Mouse (Mus musculus) midbrain, embryonic 16.5 days (tissue): ENCODE data around the gene Ccdc103. TPM values are rescaled to one million over a fixed set of nuclear protein-coding genes. Genes with fewer than 3 reads are reported as not detected.

ENCODE experiments used
- ATAC-seq: fragments of 200-750 bp; cut with Nextera tagmentation; 2 replicates; pipeline ENCODE4 v1.8.0; 2017; ENCODE audit warnings: moderate TSS enrichment
- H3K27ac ChIP-seq: fragments of 300-500 bp; sonication (generic); 2 replicates; pipeline ENCODE4 v1.5.1; 2014; ENCODE audit warnings: mild to moderate bottlenecking, low read length, mixed read lengths
- H3K27me3 ChIP-seq: fragments of 300-500 bp; sonication (generic); 2 replicates; pipeline ENCODE4 v1.6.1; 2014; ENCODE audit warnings: low read depth, low read length, mixed read lengths; ENCODE audit not compliant: control insufficient read depth, insufficient read depth
- H3K36me3 ChIP-seq: fragments of 300-500 bp; sonication (generic); 2 replicates; pipeline ENCODE4 v1.6.1; 2014; ENCODE audit warnings: mild to moderate bottlenecking, low read length, moderate library complexity, mixed read lengths; ENCODE audit not compliant: control insufficient read depth, insufficient read depth
- H3K4me1 ChIP-seq: fragments of 300-500 bp; sonication (generic); 2 replicates; pipeline ENCODE4 v1.6.1; 2014; ENCODE audit warnings: mild to moderate bottlenecking, low read length, mixed read lengths; ENCODE audit not compliant: control insufficient read depth, insufficient read depth
- H3K4me2 ChIP-seq: fragments of 300-500 bp; sonication (generic); 2 replicates; pipeline ENCODE4 v1.6.1; 2014; ENCODE audit warnings: mild to moderate bottlenecking, low read length, mixed read lengths
- H3K4me3 ChIP-seq: fragments of 300-500 bp; sonication (generic); 2 replicates; pipeline ENCODE4 v1.5.1; 2014; ENCODE audit warnings: low read depth, mild to moderate bottlenecking, low read length, moderate library complexity, mixed read lengths
- H3K9ac ChIP-seq: fragments of 300-500 bp; sonication (generic); 2 replicates; pipeline ENCODE4 v1.6.1; 2014; ENCODE audit warnings: low read depth, low read length, mixed read lengths
- H3K9me3 ChIP-seq: fragments of 300-500 bp; sonication (generic); replicated peaks from 2 replicates; pipeline ENCODE4 v1.6.1; 2014; ENCODE audit warnings: mild to moderate bottlenecking, low read length, mixed read lengths; ENCODE audit not compliant: control insufficient read depth, poor library complexity, severe bottlenecking
- WGBS: fragments of 180-500 bp; shearing (Covaris S2); extraction: QIAGEN DNeasy Blood & Tissue Kit; methylation state at CpG from one replicate; pipeline ENCODE4 v1.1.7; 2014; 5-methylcytosine and 5-hydroxymethylcytosine counted together
- polyA plus RNA-seq: library from polyadenylated mRNA; unstranded; fragments of >200 nt; fragmentation: Nextera tagmentation; extraction: Ambion mirVana; gene quantifications from 2 replicates; pipeline ENCODE4 v1.2.1, GENCODE M21; 2015

Ccdc103 gene
- polyA plus RNA-seq, 1 experiment from 2014 or later: 2.3 TPM

DNA sequence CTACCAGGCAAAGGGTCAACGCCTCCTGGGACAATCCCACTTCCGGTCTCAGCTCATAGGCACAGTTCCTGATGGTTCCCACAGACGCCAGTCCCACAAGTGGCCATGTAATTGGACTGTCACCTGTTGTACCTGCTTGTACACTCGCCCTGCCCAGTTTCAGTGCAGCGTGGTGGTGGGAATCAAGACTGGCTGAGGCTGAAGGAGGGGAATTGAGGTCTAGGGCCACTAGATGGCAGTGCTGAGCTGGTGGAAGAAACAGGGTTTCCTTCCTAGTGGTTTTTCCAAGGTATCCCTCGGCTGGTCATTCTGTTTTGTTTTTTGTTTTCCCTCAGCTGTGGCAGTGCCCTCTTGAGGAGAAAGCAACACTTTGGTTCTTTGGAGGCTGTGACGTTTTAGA is 19.8 kb downstream of the Ccdc103 start, which contains the start of gene Gfap:
Gene Gfap, minus strand, starts transcription at position 150 of the 400 bp plus-strand sequence.
- no peaks in the 10 kb centered on the region for H3K9me3 ChIP-seq
- H3K4me2 ChIP-seq: no peak within 1 kb of the TSS
- H3K27me3 ChIP-seq: no peaks in the 10 kb centered on the region; the same call in 1 of the 2 replicates
- peaks cover 4% of the 10 kb centered on the region; the same call in 1 of the 2 replicates for H3K4me1 ChIP-seq
- H3K36me3 ChIP-seq: no peaks in the 10 kb centered on the region
- H3K9ac ChIP-seq: no peak within 1 kb of the TSS
- no peak within 1 kb of the TSS for H3K27ac ChIP-seq
- H3K4me3 ChIP-seq: no peak within 1 kb of the TSS
- ATAC-seq: no peak; the same call in 1 of the 2 replicates
- WGBS: 13% methylated on average over 7 of the region's 7 CpGs

GRCm38 (mm10) chr11:102901199-102901598 is 20.2 kb downstream of the Ccdc103 start:
- 62% methylated on average over 4 of the region's 4 CpGs for WGBS
- H3K27me3 ChIP-seq: no peaks in the 10 kb centered on the region; the same call in 1 of the 2 replicates
- no peaks in the 10 kb centered on the region for H3K9me3 ChIP-seq
- H3K4me1 ChIP-seq: peaks cover 4% of the 10 kb centered on the region; the same call in 1 of the 2 replicates
- no peak overlapping the region for H3K4me3 ChIP-seq
- H3K36me3 ChIP-seq: no peaks in the 10 kb centered on the region
- H3K9ac ChIP-seq: no peak overlapping the region
- no peak for ATAC-seq
- H3K4me2 ChIP-seq: no peak overlapping the region
- H3K27ac ChIP-seq: no peak overlapping the region

GRCm38 (mm10) chr11:102902107-102902506 is 21.1 kb downstream of the Ccdc103 start:
- H3K36me3 ChIP-seq: no peaks in the 10 kb centered on the region
- no peak overlapping the region for H3K9ac ChIP-seq
- 75% methylated on average over 5 of the region's 5 CpGs for WGBS
- H3K27ac ChIP-seq: no peak overlapping the region
- ATAC-seq: no peak
- no peaks in the 10 kb centered on the region for H3K27me3 ChIP-seq
- peaks cover 4% of the 10 kb centered on the region; the same call in 1 of the 2 replicates for H3K4me1 ChIP-seq
- no peak overlapping the region for H3K4me3 ChIP-seq
- H3K9me3 ChIP-seq: no peaks in the 10 kb centered on the region
- no peak overlapping the region for H3K4me2 ChIP-seq

DNA sequence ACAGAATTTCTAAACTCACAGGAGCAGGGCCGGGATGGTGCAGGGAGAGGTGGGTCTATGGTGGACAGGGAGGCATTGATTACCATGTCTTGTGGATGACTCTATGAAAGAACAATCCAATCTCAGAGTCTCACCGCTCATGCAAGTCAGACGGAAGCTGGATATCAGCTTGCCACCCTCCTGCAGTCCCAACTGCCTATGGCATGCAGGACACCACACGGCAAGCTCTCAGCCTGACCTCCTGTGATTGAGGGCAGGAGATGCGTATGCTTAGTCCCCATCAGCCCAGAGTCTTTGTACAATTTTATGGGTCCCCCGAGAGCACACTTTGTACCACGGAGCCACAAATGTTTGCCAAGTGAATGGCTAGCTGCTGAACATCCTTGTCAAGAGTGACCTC is 22.6 kb downstream of the Ccdc103 start:
- Histone ChIP-seq H3K27ac (no peak overlapping the region), H3K36me3 (no peaks in the 10 kb centered on the region), H3K27me3 (no peaks in the 10 kb centered on the region), H3K4me3 (no peak overlapping the region), H3K9me3 (no peaks in the 10 kb centered on the region), H3K4me2 (no peak overlapping the region), H3K9ac (no peak overlapping the region), H3K4me1 (peaks cover 2% of the 10 kb centered on the region; the same call in 1 of the 2 replicates)
- ATAC-seq: no peak
- 82% methylated on average over 7 of the region's 7 CpGs for WGBS

DNA sequence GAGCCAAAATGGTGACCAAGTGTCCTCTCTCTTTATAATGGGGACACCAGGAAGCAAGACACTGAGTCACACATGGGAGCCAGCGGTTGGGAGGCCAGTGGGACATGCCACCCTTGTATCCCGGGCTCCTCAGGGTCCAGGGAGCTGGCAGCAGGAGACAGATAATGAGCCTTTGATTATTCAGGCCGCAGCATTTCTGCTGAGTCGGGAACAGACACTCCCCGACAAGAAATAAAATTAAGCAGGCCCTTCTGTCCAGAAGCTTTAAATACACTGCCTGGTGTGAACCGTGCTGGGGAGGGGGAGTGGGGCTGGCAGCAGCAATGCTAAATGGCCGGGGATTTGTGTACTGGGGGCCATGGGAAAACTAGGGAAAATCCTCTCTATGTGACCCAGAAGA is 30.4 kb downstream of the Ccdc103 start:
- no peak for ATAC-seq
- 67% methylated on average over 7 of the region's 7 CpGs for WGBS
- Histone ChIP-seq H3K27ac (no peak overlapping the region), H3K4me2 (no peak overlapping the region), H3K27me3 (no peaks in the 10 kb centered on the region), H3K36me3 (no peaks in the 10 kb centered on the region), H3K4me1 (no peaks in the 10 kb centered on the region), H3K9ac (no peak overlapping the region), H3K9me3 (no peaks in the 10 kb centered on the region), H3K4me3 (no peak overlapping the region)

DNA sequence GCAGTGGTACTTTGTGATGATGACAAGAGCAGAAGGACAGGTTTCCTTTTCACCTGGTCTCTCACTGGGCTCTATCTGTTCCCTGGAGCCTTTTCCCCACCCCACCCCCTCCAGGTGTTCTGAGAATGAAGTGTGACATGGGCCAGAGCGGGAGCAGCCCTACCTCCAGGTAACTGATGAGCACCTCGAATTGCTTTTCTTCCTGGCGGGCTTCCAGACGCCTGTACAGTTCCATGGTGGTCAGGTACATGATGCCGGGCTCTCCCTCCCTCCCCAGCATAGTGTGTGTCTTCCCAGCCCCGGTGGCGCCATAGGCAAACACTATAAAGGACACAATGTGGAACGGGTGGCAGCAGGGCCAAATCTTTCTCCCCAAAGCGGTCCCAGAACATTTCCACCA is 34.4 kb downstream of the Ccdc103 start:
- ATAC-seq: no peak
- Histone ChIP-seq H3K9ac (no peak overlapping the region), H3K4me2 (no peak overlapping the region), H3K4me3 (no peak overlapping the region), H3K27me3 (no peaks in the 10 kb centered on the region), H3K27ac (no peak overlapping the region), H3K4me1 (no peaks in the 10 kb centered on the region), H3K9me3 (no peaks in the 10 kb centered on the region), H3K36me3 (no peaks in the 10 kb centered on the region)
- WGBS: 92% methylated on average over 9 of the region's 9 CpGs

- Histone ChIP-seq H3K4me3 (no peak overlapping the region), H3K36me3 (no peaks in the 10 kb centered on the region), H3K27ac (no peak overlapping the region), H3K9ac (no peak overlapping the region), H3K4me1 (peaks cover 11% of the 10 kb centered on the region; the same call in 1 of the 2 replicates), H3K27me3 (no peaks in the 10 kb centered on the region), H3K4me2 (no peak overlapping the region), H3K9me3 (no peaks in the 10 kb centered on the region)
- 84% methylated on average over 4 of the region's 4 CpGs for WGBS
- ATAC-seq: no peak
Observed at GRCm38 (mm10) chr11:102918077-102918476, 37.1 kb downstream of the Ccdc103 start.

GRCm38 (mm10) chr11:102921491-102921890 is 40.5 kb downstream of the Ccdc103 start:
- 63% methylated on average over 6 of the region's 6 CpGs for WGBS
- Histone ChIP-seq H3K9me3 (no peaks in the 10 kb centered on the region), H3K4me2 (no peak overlapping the region), H3K4me1 (peaks cover 19% of the 10 kb centered on the region), H3K36me3 (no peaks in the 10 kb centered on the region), H3K27ac (no peak overlapping the region), H3K4me3 (no peak overlapping the region), H3K27me3 (no peaks in the 10 kb centered on the region), H3K9ac (0 out of 2 replicates have a peak overlapping the region, but pooled peaks have one; percentile 26)
- ATAC-seq: no peak

DNA sequence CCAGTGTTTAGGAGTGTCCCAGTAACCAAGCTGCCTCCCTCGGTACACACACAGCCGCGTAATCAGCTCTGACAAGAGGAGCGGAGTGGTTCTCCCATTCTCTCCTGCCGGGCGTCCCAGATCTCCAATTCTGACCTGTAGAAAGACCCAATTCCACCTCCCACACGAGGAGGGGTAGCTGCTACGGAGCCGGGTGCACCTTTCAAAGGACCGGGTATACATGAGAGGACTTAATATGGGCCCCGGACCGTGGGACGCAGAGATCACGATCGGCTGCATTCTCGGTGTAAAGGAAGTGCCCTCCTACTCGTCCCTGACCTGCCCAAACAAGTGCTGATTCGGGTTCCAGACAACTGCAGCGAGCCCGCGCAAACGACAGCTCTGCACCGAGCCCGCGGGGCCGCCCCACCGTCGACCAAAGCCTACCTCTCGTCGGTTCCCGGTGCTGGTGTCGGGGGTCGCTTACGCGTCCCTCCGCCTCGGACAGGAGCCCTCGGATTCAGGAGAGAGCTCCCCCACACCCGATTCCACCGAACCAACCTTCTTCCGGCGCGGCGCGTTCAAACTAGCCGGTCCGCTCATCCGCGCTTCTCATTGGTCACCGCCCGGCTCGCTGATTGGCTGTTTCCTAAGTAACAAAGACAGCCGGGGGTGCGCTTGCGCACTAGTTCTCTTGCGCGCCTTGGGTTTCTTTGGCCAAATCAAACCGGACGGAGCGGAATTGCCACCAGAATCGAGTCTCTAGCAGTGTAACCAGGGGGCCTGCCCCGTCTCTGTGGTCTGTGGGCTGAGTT is 43.8 kb downstream of the Ccdc103 start, which contains the start of gene Kif18b:
Gene Kif18b, minus strand, starts transcription at position 568 of the 794 bp plus-strand sequence.
- Histone ChIP-seq H3K27ac (peak within 1 kb of the TSS; percentile 74), H3K4me3 (peak within 1 kb of the TSS; percentile 46), H3K4me1 (peaks cover 19% of the 10 kb centered on the region), H3K9me3 (no peaks in the 10 kb centered on the region), H3K36me3 (no peaks in the 10 kb centered on the region), H3K9ac (peak within 1 kb of the TSS; percentile 64), H3K4me2 (peak within 1 kb of the TSS; percentile 86), H3K27me3 (no peaks in the 10 kb centered on the region)
- under 1% methylated on average over 62 of the region's 62 CpGs for WGBS
- peak; percentile 87 for ATAC-seq
